Mouse (Mus musculus) mature B cell (primary cell): Measurements from ENCODE around the gene Cidec.

Experiments used
- in situ Hi-C: fragments of 300-500 bp; cut with MboI; formaldehyde crosslinking; loops from 2 replicates; pipeline ENCODE4 v1.14.3; 2019

The Cidec gene

GRCm38 (mm10) chr6:113435664-113436205 is at the start of gene Cidec:
Gene Cidec, minus strand, starts transcription at chr6:113435760.
- in situ Hi-C loops, result no loop called here

- in situ Hi-C loops, result no loop called here
Observed at GRCm38 (mm10) chr6:113483729-113484128, 48.2 kb upstream of the Cidec start.

GRCm38 (mm10) chr6:113483100-113483615 is 47.6 kb upstream of the Cidec start, which contains the start of gene Creld1:
Gene Creld1, plus strand, starts transcription at chr6:113483297.
- in situ Hi-C loops, result no loop called here

GRCm38 (mm10) chr6:113482477-113483099 is 47.0 kb upstream of the Cidec start:
- in situ Hi-C loops, result no loop called here

GRCm38 (mm10) chr6:113480555-113481373 is 45.2 kb upstream of the Cidec start:
- in situ Hi-C loops, result no loop called here

GRCm38 (mm10) chr6:113478906-113479305 is 43.3 kb upstream of the Cidec start:
- in situ Hi-C loops, result no loop called here

- in situ Hi-C loops, result no loop called here
Observed at GRCm38 (mm10) chr6:113477353-113477752, 41.8 kb upstream of the Cidec start.

- in situ Hi-C loops, result no loop called here
Observed at GRCm38 (mm10) chr6:113473715-113474114, 38.2 kb upstream of the Cidec start.

- in situ Hi-C loops, result no loop called here
Observed at GRCm38 (mm10) chr6:113473246-113473645, 37.7 kb upstream of the Cidec start.

GRCm38 (mm10) chr6:113472061-113472460 is 36.5 kb upstream of the Cidec start:
- in situ Hi-C loops, result no loop called here

- in situ Hi-C loops, result no loop called here
Observed at GRCm38 (mm10) chr6:113471297-113471936, 35.9 kb upstream of the Cidec start, which contains the start of gene Il17rc. Gene Il17rc, plus strand, starts transcription at chr6:113471427.

- in situ Hi-C loops, result no loop called here
Observed at GRCm38 (mm10) chr6:113469432-113469831, 33.9 kb upstream of the Cidec start.

- in situ Hi-C loops, result no loop called here
Observed at GRCm38 (mm10) chr6:113469021-113469420, 33.5 kb upstream of the Cidec start.

GRCm38 (mm10) chr6:113468512-113468911 is 33.0 kb upstream of the Cidec start:
- in situ Hi-C loops, result no loop called here

- in situ Hi-C loops, result no loop called here
Observed at GRCm38 (mm10) chr6:113465602-113466001, 30.0 kb upstream of the Cidec start.

- in situ Hi-C loops, result no loop called here
Observed at GRCm38 (mm10) chr6:113464040-113464439, 28.5 kb upstream of the Cidec start.

- in situ Hi-C loops, result no loop called here
Observed at GRCm38 (mm10) chr6:113458635-113459034, 23.1 kb upstream of the Cidec start.

GRCm38 (mm10) chr6:113457952-113458534 is 22.5 kb upstream of the Cidec start, which contains the start of gene Il17re:
Gene Il17re, plus strand, starts transcription at chr6:113458484.
- in situ Hi-C loops, result no loop called here

- in situ Hi-C loops, result no loop called here
Observed at GRCm38 (mm10) chr6:113455007-113455406, 19.4 kb upstream of the Cidec start.

GRCm38 (mm10) chr6:113451839-113452238 is 16.3 kb upstream of the Cidec start:
- in situ Hi-C loops, result no loop called here

- in situ Hi-C loops, result no loop called here
Observed at GRCm38 (mm10) chr6:113447639-113448038, 12.1 kb upstream of the Cidec start.
